Mouse (Mus musculus) layer of hippocampus, postnatal 25 days (tissue): ENCODE measurements around the gene Gcnt7. TPM values are rescaled to one million over a fixed set of nuclear protein-coding genes. Genes with fewer than 3 reads are reported as not detected.

ENCODE experiments used
- DNase-seq, 2 experiments: peaks; one replicate each; pipeline ENCODE4 v3.0.0; 2022; ENCODE audit warnings: mixed read lengths in 2 of 2, low spot score in 1 of 2; ENCODE audit errors: extremely low spot score in 1 of 2
- total RNA-seq, 2 experiments: library from RNA; stranded (reverse); gene quantifications; 2 replicates each; pipeline ENCODE4 v1.2.3; 2021

Gcnt7 gene
- total RNA-seq, 2 experiments from 2014 or later, result not detected

- no peak for DNase-seq
These were observed 4.4 kb upstream of the Gcnt7 start for GRCm38 (mm10) chr2:172462813-172463212.

GRCm38 (mm10) chr2:172460647-172461046 lies 2.3 kb upstream of the Gcnt7 start:
- DNase-seq, result no peak

GRCm38 (mm10) chr2:172452458-172452857 lies 5.9 kb downstream of the Gcnt7 start:
- DNase-seq, result no peak

GRCm38 (mm10) chr2:172452031-172452430 lies 6.4 kb downstream of the Gcnt7 start:
- no peak for DNase-seq

- DNase-seq, result no peak
These were observed 7.8 kb downstream of the Gcnt7 start for GRCm38 (mm10) chr2:172450640-172451039.

GRCm38 (mm10) chr2:172448329-172448728 lies 10.1 kb downstream of the Gcnt7 start:
- no peak for DNase-seq

- DNase-seq, result no peak
These were observed 11.1 kb downstream of the Gcnt7 start for GRCm38 (mm10) chr2:172447317-172447716.

GRCm38 (mm10) chr2:172445617-172446016 lies 12.8 kb downstream of the Gcnt7 start:
- DNase-seq, result no peak

GRCm38 (mm10) chr2:172441176-172441575 lies 17.2 kb downstream of the Gcnt7 start:
- no peak for DNase-seq

- DNase-seq, result no peak
These were observed 17.8 kb downstream of the Gcnt7 start for GRCm38 (mm10) chr2:172440640-172441005.

GRCm38 (mm10) chr2:172439843-172440639 lies 18.4 kb downstream of the Gcnt7 start, which contains the start of gene Rtf2:
Gene Rtf2, plus strand, starts transcription at chr2:172440556.
- peak; percentile 99 for DNase-seq

GRCm38 (mm10) chr2:172437371-172437952 lies 20.9 kb downstream of the Gcnt7 start:
- DNase-seq, result no peak

- DNase-seq, result no peak
These were observed 24.6 kb downstream of the Gcnt7 start for GRCm38 (mm10) chr2:172433746-172434145.

- no peak for DNase-seq
These were observed 27.8 kb downstream of the Gcnt7 start for GRCm38 (mm10) chr2:172430609-172431008.

- no peak for DNase-seq
These were observed 40.2 kb downstream of the Gcnt7 start for GRCm38 (mm10) chr2:172418208-172418607.

- no peak for DNase-seq
These were observed 41.5 kb downstream of the Gcnt7 start for GRCm38 (mm10) chr2:172416876-172417275.

GRCm38 (mm10) chr2:172416218-172416617 lies 42.2 kb downstream of the Gcnt7 start:
- no peak for DNase-seq

GRCm38 (mm10) chr2:172413894-172414293 lies 44.5 kb downstream of the Gcnt7 start:
- no peak for DNase-seq

- DNase-seq, result no peak
These were observed 45.1 kb downstream of the Gcnt7 start for GRCm38 (mm10) chr2:172413273-172413672.

GRCm38 (mm10) chr2:172412454-172412853 lies 45.9 kb downstream of the Gcnt7 start:
- no peak for DNase-seq

- no peak for DNase-seq
These were observed 47.3 kb downstream of the Gcnt7 start for GRCm38 (mm10) chr2:172411091-172411490.

GRCm38 (mm10) chr2:172410686-172411085 lies 47.7 kb downstream of the Gcnt7 start:
- no peak for DNase-seq
